Mouse (Mus musculus): ENCODE results near the gene Hist2h4. TPM values are rescaled to one million over a fixed set of nuclear protein-coding genes. Genes with fewer than 3 reads are reported as not detected.
"Not testable (repeated sequence)": the region's sequence is repeated elsewhere in the genome, so short reads cannot be mapped to it uniquely, and the experiment has no call there.

Hist2h4 gene
- total RNA-seq, 2 experiments from 2014 or later = 29.6 to 29.9 TPM

DNA sequence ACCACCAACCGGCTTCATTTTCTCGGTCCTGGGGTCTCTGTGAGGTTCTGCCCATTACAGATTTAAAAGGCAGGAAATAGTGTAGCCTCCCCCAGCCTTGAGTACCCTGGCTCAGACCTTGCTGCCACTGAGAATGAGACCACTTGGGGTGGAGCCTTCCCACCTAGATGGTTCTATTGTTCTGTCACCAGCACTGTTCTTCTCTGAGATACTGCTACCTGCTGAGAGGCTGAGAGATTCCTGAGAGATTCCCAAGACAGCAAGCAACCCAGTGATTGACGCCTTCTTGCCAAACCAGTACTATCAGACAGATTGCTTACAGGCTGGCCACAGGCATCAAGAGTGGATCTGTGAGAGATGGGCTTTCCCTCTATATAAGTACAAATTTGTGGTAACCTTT, 26.1 kb upstream of the Hist2h4 start:
- no peak for TF ChIP-seq CTCF (conservative IDR thresholded peaks at IDR 0.05)
- no peak overlapping the region for H3K27ac ChIP-seq
- H3K4me3 ChIP-seq = no peak overlapping the region
- no peak for DNase-seq (ENCODE audit: low spot score in 2 of 2)

DNA sequence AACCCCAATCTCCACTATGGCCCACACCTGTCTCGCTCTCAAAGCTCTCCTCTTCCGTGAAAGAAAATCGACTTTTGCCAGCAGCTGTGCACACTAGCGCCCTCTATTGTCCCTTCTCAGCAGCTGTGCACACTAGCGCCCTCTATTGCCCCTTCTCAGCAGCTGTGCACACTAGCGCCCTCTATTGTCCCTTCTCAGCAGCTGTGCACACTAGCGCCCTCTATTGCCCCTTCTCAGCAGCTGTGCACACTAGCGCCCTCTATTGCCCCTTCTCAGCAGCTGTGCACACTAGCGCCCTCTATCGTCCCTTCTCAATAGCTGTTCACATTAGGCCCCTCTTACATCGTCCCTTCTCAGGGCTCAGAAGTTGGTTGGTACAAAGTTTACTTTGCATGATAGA, 24.2 kb upstream of the Hist2h4 start:
- TF ChIP-seq CTCF (conservative IDR thresholded peaks at IDR 0.05) = peak; percentile 78
- DNase-seq (ENCODE audit: low spot score in 2 of 2) = not testable (repeated sequence)

DNA sequence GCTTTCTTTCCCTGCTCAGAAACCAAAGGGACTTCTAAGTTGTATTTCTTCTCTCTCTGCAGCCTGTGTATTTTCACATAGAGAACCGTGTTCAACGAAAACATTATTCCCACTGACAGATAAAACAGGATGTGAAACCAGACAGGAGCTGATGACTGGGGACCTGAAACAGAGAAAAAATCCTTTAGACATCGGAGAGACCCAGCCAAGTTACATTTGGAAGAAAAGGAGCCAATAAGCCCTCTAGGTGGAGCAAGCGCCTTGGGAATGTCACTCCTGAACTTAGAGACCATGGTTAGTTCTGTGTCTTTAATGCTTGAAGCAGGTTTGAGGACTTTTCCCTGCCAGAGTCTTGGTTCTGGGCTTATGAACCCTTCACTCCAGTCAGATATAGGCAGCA, 21.3 kb upstream of the Hist2h4 start:
- TF ChIP-seq CTCF (conservative IDR thresholded peaks at IDR 0.05) = peak; percentile 74
- no peak overlapping the region for H3K27ac ChIP-seq
- no peak overlapping the region for H3K4me3 ChIP-seq
- DNase-seq (ENCODE audit: low spot score in 2 of 2) = no peak

More for the DNA sequence above, 24.2 kb upstream of the Hist2h4 start:
- not testable (repeated sequence) for H3K4me3 ChIP-seq, H3K27ac ChIP-seq

DNA sequence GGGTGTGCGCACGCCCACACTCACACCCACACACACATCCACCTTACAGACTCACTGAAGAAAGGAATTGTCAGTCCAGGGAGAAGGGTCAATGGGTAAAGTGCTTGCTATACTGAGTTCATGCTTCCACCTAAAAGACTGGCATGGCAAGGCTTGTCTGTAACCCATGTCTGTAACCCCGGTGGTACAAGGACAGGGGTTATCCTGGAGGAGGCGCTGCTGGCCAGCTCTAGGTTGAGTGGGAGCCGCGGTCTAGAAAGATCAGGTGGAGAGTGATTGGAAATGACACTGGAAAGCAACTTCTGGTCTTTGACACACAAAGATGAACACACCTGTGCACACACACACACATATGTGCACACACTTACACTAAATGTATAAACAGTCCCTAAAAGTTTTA, 17.5 kb upstream of the Hist2h4 start:
- Histone ChIP-seq H3K4me3 (no peak overlapping the region), H3K27ac (no peak overlapping the region)
- no peak for DNase-seq (ENCODE audit: low spot score in 2 of 2)
- no peak for TF ChIP-seq CTCF (conservative IDR thresholded peaks at IDR 0.05)

DNA sequence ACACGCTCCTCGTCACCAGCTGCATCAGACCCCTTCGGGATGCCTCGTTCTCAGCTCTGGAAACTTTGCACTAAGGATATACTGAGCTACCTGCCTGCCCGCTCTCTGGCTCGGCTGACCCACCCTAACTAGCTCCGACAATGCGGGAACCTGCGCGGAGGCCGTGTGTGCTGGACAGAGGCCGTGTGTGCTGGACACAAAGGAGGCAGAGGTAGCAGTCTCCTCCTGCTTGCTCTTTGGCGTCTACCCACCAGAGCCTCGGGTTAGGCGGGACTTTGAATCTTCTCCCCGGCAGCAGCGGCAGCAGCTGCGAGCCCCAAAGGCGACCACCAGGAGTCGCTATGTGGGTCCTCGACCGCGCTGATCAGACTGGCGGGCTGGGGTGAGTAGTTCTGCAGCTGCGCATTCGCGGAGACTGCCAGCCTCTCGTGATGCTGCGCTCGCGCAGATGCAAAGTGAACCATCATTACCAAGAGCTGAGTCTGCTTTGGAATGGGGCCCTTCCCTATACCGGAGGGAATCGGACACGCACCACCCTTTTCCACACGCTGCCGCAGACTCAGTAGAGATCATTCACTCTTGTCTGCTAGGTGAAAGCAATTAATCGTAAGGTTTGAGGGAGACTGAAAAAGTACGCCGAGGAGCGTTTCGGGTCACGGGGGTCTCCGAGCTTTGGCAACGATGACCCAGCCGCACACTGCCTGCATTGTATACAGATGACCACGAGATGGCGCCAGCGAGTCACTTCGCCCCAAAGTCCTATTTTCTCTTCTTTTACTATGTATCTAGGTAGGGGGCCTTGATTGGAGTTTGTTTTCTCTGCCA, 14.9 kb upstream of the Hist2h4 start:
- peak; percentile 92 for DNase-seq (ENCODE audit: low spot score in 2 of 2)
- TF ChIP-seq CTCF (conservative IDR thresholded peaks at IDR 0.05) = peak; percentile 73
- peak overlapping the region; percentile 56 for H3K4me3 ChIP-seq
- peak overlapping the region; percentile 89 for H3K27ac ChIP-seq

DNA sequence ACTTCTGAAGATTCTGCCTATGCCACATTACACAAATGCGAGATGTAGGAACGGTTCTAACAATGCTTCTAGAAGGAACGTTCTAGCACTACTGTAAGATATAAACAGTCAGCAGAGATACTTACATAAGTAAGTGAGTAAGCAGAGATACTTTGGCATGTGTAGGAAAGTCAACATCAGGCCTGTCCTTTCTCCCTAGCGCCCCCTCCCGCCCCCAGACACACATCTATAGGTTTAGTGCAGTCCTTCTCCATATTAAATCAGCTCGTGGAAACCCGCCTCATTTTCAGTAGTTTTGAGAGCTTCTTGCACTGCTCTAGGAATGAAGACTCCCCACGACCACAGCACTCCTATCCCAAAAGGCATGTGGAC, 14.3 kb upstream of the Hist2h4 start:
- Histone ChIP-seq H3K4me3 (peak overlapping the region; percentile 56), H3K27ac (peak overlapping the region; percentile 89; the same call in 1 of the 2 replicates)
- DNase-seq (ENCODE audit: low spot score in 2 of 2) = no peak
- TF ChIP-seq CTCF (conservative IDR thresholded peaks at IDR 0.05) = no peak

DNA sequence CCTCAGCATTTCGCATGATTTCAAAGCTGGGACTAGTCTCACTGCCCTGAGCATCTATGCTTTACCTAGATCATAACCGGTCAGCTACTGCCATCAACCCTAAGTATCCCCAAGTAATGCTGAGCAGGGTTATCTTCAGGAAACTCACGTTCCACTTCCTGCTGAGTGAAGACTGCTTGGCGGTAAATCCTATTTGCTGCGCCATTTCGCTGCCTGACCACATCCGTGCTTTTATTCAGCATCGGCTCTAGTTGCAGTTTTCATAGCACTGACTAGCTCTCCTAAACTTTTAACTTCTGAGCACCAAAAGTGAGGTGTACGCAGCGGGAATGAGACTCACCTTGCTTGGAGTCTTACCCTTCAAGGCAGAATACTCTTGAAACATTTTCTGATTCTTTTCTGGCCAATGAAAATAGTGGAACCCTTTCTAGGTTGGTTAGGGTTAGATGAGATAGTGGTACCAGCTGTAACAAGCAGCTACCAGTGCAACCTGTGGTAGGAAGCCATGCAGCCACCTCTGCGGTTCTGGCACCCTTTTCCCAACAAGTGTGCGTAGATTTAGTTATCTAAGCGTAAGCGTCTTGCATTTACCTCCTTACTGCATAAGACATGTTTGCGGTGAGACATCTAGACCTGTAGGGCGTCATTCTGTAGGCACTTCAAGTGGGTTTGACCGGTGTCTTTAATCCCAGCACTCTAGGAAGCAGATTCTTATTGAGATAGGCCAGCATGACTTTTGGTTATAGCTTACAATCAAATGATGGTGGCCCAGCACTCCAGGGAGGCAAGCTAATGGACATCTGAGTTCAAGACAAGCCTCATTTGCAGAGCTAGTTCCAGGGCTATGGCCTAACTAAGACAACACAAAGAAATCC, 10.7 kb upstream of the Hist2h4 start:
- no peak overlapping the region for H3K27ac ChIP-seq
- H3K4me3 ChIP-seq = peak overlapping the region; percentile 56
- no peak for TF ChIP-seq CTCF (conservative IDR thresholded peaks at IDR 0.05)
- no peak for DNase-seq (ENCODE audit: low spot score in 2 of 2)

DNA sequence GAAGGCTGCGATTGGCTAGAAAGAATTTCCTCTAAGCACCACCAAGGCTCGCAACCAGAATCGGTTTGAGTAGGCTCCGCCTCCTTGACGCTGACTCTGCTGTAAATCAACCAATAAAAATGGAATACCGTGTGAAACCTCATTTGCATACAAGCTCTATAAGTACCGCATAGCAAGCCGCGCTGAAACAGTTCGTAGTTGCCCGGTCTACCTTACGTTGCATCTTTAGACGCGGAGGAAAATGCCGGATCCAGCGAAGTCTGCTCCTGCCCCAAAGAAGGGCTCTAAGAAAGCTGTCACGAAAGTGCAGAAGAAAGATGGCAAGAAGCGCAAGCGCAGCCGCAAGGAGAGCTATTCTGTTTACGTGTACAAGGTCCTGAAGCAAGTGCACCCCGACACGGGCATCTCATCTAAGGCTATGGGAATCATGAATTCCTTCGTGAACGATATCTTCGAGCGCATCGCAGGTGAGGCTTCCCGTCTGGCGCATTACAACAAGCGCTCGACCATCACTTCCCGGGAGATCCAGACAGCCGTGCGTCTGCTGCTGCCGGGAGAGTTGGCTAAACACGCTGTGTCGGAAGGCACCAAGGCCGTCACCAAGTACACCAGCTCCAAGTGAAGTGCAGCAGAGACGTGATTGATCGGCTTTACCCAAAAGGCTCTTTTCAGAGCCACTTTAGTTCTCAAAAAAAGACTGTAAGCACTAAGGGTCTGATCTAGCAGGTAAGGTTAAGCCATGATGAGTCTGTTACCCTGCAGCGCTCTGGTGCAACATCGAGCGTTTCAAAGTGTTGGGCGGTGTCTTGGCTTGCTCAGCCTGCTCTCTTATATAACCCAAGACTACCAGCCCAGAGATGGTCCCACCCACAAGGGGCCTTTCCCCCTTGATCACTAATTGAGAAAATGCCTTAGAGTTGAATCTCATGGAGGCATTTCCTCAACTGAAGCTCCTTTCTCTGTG, 6.7 kb upstream of the Hist2h4 start, which contains the start of gene Hist2h2bb:
Hist2h2bb (plus strand) TSS at position 242 of the 964 bp plus-strand sequence.
- peak within 1 kb of the TSS; percentile 92 for H3K27ac ChIP-seq
- H3K4me3 ChIP-seq = peak within 1 kb of the TSS; percentile 81
- DNase-seq (ENCODE audit: low spot score in 2 of 2) = peak; percentile 87 to 96
- no peak for TF ChIP-seq CTCF (conservative IDR thresholded peaks at IDR 0.05)

DNA sequence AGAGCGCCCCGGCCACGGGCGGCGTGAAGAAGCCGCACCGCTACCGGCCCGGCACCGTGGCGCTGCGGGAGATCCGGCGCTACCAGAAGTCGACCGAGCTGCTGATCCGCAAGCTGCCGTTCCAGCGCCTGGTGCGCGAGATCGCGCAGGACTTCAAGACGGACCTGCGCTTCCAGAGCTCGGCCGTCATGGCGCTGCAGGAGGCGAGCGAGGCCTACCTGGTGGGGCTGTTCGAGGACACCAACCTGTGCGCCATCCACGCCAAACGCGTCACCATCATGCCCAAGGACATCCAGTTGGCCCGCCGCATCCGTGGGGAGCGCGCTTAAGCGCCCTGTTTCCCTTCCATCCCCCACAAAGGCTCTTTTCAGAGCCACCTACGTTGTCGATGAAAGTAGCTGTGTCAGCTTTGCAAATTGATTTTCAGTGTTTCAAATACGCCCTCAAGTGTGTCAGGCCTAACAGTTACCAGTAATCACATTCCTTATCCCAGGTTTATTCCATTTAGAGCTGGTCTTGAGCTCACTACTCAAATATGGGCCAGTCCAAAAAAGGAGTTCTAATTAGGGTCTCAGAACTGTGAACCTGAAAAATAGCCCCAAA, 5.8 kb upstream of the Hist2h4 start:
- TF ChIP-seq CTCF (conservative IDR thresholded peaks at IDR 0.05) = 0 out of 2 replicates have a peak, but pooled peaks have one; percentile 5
- H3K27ac ChIP-seq = peak overlapping the region; percentile 92
- DNase-seq (ENCODE audit: low spot score in 2 of 2) = not testable (repeated sequence)

DNA sequence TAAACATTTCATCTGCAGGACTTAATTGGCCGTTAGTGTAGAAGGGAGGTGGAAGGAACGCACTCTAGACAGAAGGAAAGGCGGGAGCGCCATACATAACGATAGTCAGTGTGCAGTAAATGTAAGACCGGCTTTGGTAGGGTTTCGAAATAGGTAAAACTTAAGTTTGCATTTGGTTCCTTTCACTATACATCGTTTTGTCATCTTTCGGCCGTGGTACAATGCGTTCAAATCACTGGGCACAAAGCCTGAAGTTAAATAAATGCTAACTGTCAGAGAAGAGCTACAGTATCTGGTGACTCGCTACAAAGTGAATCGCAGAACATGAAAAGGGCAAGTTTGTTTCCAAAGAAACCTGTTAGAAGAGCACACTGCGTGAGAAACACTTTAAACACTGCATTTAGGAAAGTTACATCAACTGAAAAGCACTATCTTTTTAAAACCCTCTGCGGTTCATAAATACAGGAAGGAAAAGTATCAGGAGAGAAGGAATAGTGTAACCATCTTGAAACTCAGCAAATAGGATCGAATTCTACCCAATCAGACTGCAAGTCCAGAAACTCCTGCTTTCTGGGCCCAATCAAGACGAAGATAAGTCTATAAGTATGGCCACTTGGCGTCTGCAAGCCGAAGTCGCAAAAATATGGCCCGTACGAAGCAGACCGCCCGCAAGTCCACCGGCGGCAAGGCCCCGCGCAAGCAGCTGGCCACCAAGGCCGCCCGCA, 5.1 kb upstream of the Hist2h4 start, which contains the start of gene Hist2h3b:
Hist2h3b (plus strand) TSS at position 604 of the 725 bp plus-strand sequence.
- Histone ChIP-seq H3K27ac (peak within 1 kb of the TSS; percentile 92), H3K4me3 (peak within 1 kb of the TSS; percentile 81)
- peak; percentile 76 to 86 for DNase-seq (ENCODE audit: low spot score in 2 of 2)
- TF ChIP-seq CTCF (conservative IDR thresholded peaks at IDR 0.05) = peak; percentile 6; the same call in 1 of the 2 replicates

More for the DNA sequence above, 5.8 kb upstream of the Hist2h4 start:
- peak overlapping the region; percentile 81 for H3K4me3 ChIP-seq

DNA sequence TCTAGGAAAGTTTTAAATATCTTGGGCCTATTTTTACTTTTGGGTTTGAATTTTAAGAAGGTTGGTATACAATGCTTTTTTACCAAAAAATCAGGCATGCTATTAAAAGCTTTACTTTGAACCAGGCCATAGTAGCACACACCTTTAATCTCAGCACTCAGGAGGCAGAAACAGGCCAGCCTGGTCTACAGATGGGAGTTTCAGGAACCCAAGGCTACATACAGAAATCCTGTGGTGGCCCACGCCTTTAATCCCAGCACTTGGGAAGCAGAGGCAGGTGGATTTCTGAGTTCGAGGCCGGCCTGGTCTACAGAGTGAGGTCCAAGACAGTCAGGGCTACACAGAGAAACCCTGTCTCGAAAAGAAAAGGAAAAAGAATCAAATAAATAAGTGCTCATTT, 4.4 kb upstream of the Hist2h4 start:
- peak overlapping the region; percentile 92 for H3K27ac ChIP-seq
- TF ChIP-seq CTCF (conservative IDR thresholded peaks at IDR 0.05) = no peak
- H3K4me3 ChIP-seq = peak overlapping the region; percentile 51; the same call in 1 of the 2 replicates

More for the DNA sequence above, 4.4 kb upstream of the Hist2h4 start:
- no peak for DNase-seq (ENCODE audit: low spot score in 2 of 2)
